Mouse (Mus musculus): ENCODE data around the gene Lpxn.

DNA sequence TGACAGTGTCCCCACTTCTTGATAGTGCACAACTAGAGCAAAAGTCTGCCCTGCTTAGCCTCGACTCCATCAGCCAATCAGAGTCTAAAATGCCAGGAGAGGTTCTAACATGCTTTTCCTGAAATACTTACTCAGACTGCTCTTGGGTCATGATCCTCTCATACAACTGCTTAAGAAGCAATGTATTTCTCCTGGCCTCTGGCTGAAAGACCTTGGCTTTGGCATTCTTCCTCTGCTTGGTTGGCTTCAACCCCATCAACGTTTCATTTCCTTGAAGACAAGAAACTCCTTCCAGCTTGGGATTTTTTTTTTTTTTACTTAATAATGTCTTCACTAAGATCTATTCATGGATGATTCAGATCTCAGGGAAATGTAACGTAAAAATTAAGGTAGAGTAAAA lies 39.7 kb upstream of the Lpxn start:
- TF ChIP-seq ZC3H11A (IDR thresholded peaks at IDR 0.05; ENCODE audit: borderline replicate concordance, low read depth, low read length): no peak
- TF ChIP-seq HCFC1 (IDR thresholded peaks at IDR 0.05; ENCODE audit: borderline replicate concordance, insufficient read depth, low read length): no peak

Data from ES-E14 (cell line).